Mouse (Mus musculus): ENCODE measurements around the gene Gm20388.

- no peak for TF ChIP-seq POLR2A (IDR thresholded peaks at IDR 0.05; ENCODE audit: borderline replicate concordance, control insufficient read depth, low read depth, low read length)
- TF ChIP-seq CTCF (IDR thresholded peaks at IDR 0.05; ENCODE audit: control insufficient read depth, insufficient read depth, low read length): peak; percentile 49
These were observed 405.0 kb downstream of the Gm20388 start for GRCm38 (mm10) chr8:120315644-120316043.

Measured in bone marrow, adult 2 months (tissue).